Mouse (Mus musculus) hematopoietic multipotent progenitor cell, adult 10-12 weeks (in vitro differentiated cells): ENCODE data around the gene Olfr643. TPM values are rescaled to one million over a fixed set of nuclear protein-coding genes. Genes with fewer than 3 reads are reported as not detected.

Experiments
- polyA plus RNA-seq: library from polyadenylated mRNA; stranded (reverse); fragments of >175 nt; gene quantifications from 2 replicates; pipeline ENCODE4 v1.2.3, GENCODE M21; 2012; ENCODE audit warnings: low replicate concordance

Gene Olfr643
- polyA plus RNA-seq, result not detected in 2 replicates

GRCm38 (mm10) chr7:104137305-104137704 lies at the start of gene Olfr643:
Gene Olfr643, minus strand, starts transcription at chr7:104137405.

GRCm38 (mm10) chr7:104183292-104183691 lies 46.1 kb upstream of the Olfr643 start, which contains the start of gene Olfr648:
Gene Olfr648, minus strand, starts transcription at chr7:104183392.

GRCm38 (mm10) chr7:104150456-104150855 lies 13.3 kb upstream of the Olfr643 start, which contains the start of gene Ubqlnl:
Gene Ubqlnl, minus strand, starts transcription at chr7:104150556.

GRCm38 (mm10) chr7:104143179-104143578 lies 6.0 kb upstream of the Olfr643 start, which contains the start of gene Ubqln3:
Gene Ubqln3, minus strand, starts transcription at chr7:104143279.

GRCm38 (mm10) chr7:104129726-104130125 lies 7.5 kb downstream of the Olfr643 start, which contains the start of gene Ubqln5:
Gene Ubqln5, minus strand, starts transcription at chr7:104129826.

GRCm38 (mm10) chr7:104104757-104104972 lies 32.5 kb downstream of the Olfr643 start, which contains the start of gene Olfr646:
Gene Olfr646, plus strand, starts transcription at chr7:104104873.

GRCm38 (mm10) chr7:104085365-104085764 lies 51.8 kb downstream of the Olfr643 start, which contains the start of gene Olfr645:
Gene Olfr645, minus strand, starts transcription at chr7:104085465.

GRCm38 (mm10) chr7:104071769-104072168 lies 65.4 kb downstream of the Olfr643 start, which contains the start of gene Olfr644:
Gene Olfr644, minus strand, starts transcription at chr7:104071869.

GRCm38 (mm10) chr7:104061345-104061744 lies 75.9 kb downstream of the Olfr643 start, which contains the start of gene 4930516K23Rik:
Gene 4930516K23Rik, minus strand, starts transcription at chr7:104061445.

GRCm38 (mm10) chr7:104052566-104052965 lies 84.6 kb downstream of the Olfr643 start, which contains the start of gene Olfr642:
Gene Olfr642, minus strand, starts transcription at chr7:104052666.

GRCm38 (mm10) chr7:104035145-104035544 lies 102.1 kb downstream of the Olfr643 start, which contains the start of gene Olfr641:
Gene Olfr641, plus strand, starts transcription at chr7:104035445.

GRCm38 (mm10) chr7:104025473-104025872 lies 111.7 kb downstream of the Olfr643 start, which contains the start of gene Olfr640:
Gene Olfr640, minus strand, starts transcription at chr7:104025573.

GRCm38 (mm10) chr7:104017203-104017602 lies 120.0 kb downstream of the Olfr643 start, which contains the start of gene Olfr639:
Gene Olfr639, minus strand, starts transcription at chr7:104017303.

GRCm38 (mm10) chr7:103998446-103998845 lies 138.8 kb downstream of the Olfr643 start, which contains the start of gene Olfr638:
Gene Olfr638, plus strand, starts transcription at chr7:103998746.

GRCm38 (mm10) chr7:103970852-103971251 lies 166.4 kb downstream of the Olfr643 start, which contains the start of gene Olfr635:
Gene Olfr635, plus strand, starts transcription at chr7:103971152.

Other genes with a start within 250 kb of the Olfr643 start
- not detected in 2 replicates for gene Olfr64, start 242.9 kb downstream of the Olfr643 start, polyA plus RNA-seq
- not detected in 2 replicates for gene Olfr65, start 233.9 kb downstream of the Olfr643 start, polyA plus RNA-seq
- not detected in 2 replicates for gene Olfr631, start 208.6 kb downstream of the Olfr643 start, polyA plus RNA-seq
- gene Olfr632, start 203.1 kb downstream of the Olfr643 start, polyA plus RNA-seq, result not detected in 2 replicates
- not detected in 2 replicates for gene Olfr633, start 193.0 kb downstream of the Olfr643 start, polyA plus RNA-seq
- gene Olfr635, start 166.3 kb downstream of the Olfr643 start, polyA plus RNA-seq, result 0.02 and 0.03 TPM in 2 replicates
- gene Olfr638, start 138.7 kb downstream of the Olfr643 start, polyA plus RNA-seq, result not detected in 2 replicates
- not detected in 2 replicates for gene Olfr639, start 120.1 kb downstream of the Olfr643 start, polyA plus RNA-seq
- gene Olfr640, start 111.8 kb downstream of the Olfr643 start, polyA plus RNA-seq, result not detected in 2 replicates
- not detected in 2 replicates for gene Olfr641, start 102.0 kb downstream of the Olfr643 start, polyA plus RNA-seq
- not detected in 2 replicates for gene Olfr642, start 84.7 kb downstream of the Olfr643 start, polyA plus RNA-seq
- gene 4930516K23Rik, start 76.0 kb downstream of the Olfr643 start, polyA plus RNA-seq, result 0.04 TPM in 1 of 2 replicates, not detected in the other
- not detected in 2 replicates for gene Olfr644, start 65.5 kb downstream of the Olfr643 start, polyA plus RNA-seq
- not detected in 2 replicates for gene Olfr645, start 51.9 kb downstream of the Olfr643 start, polyA plus RNA-seq
- not detected in 2 replicates for gene Olfr646, start 32.5 kb downstream of the Olfr643 start, polyA plus RNA-seq
- gene Ubqln5, start 7.6 kb downstream of the Olfr643 start, polyA plus RNA-seq, result not detected in 2 replicates
- not detected in 2 replicates for gene Ubqln3, start 5.9 kb upstream of the Olfr643 start, polyA plus RNA-seq
- gene Ubqlnl, start 13.2 kb upstream of the Olfr643 start, polyA plus RNA-seq, result not detected in 2 replicates
- gene Olfm5, start 27.4 kb upstream of the Olfr643 start, polyA plus RNA-seq, result not detected in 2 replicates
- not detected in 2 replicates for gene Olfr648, start 46.0 kb upstream of the Olfr643 start, polyA plus RNA-seq
- not detected in 2 replicates for gene Olfr649, start 58.6 kb upstream of the Olfr643 start, polyA plus RNA-seq
- 0.12 TPM in 1 of 2 replicates, not detected in the other for gene Trim6, start 81.4 kb upstream of the Olfr643 start, polyA plus RNA-seq
- gene Trim34a, start 107.1 kb upstream of the Olfr643 start, polyA plus RNA-seq, result 0.55 and 1.2 TPM in 2 replicates
- gene Trim5, start 150.7 kb upstream of the Olfr643 start, polyA plus RNA-seq, result 0.04 TPM in 1 of 2 replicates, not detected in the other
- not detected in 2 replicates for gene Trim12a, start 178.1 kb upstream of the Olfr643 start, polyA plus RNA-seq
- 1.1 and 1.8 TPM in 2 replicates for gene Trim34b, start 192.1 kb upstream of the Olfr643 start, polyA plus RNA-seq
- gene Trim12c, start 216.0 kb upstream of the Olfr643 start, polyA plus RNA-seq, result 3.5 and 6.5 TPM in 2 replicates
- 0.52 and 0.56 TPM in 2 replicates for gene Trim30b, start 232.5 kb upstream of the Olfr643 start, polyA plus RNA-seq